Mouse (Mus musculus) adrenal gland, adult 2 months (tissue): ENCODE data around the gene Acr. TPM values are rescaled to one million over a fixed set of nuclear protein-coding genes. Genes with fewer than 3 reads are reported as not detected.

Experiments
- DNase-seq: peaks from one replicate; pipeline ENCODE4 v3.0.0; 2021
- polyA plus RNA-seq: library from polyadenylated mRNA; depleted of rRNA; stranded (reverse); fragments of >200 nt; gene quantifications from 2 replicates; pipeline ENCODE4 v1.2.3, GENCODE M21; 2012; rRNA removed
- total RNA-seq, 2 experiments: library from RNA; stranded (reverse); gene quantifications; 2 replicates each; pipeline ENCODE4 v1.2.3; 2021

Acr gene
- total and polyA plus RNA-seq, 3 experiments: 0.26 to 1.3 TPM; not detected in 1

DNA sequence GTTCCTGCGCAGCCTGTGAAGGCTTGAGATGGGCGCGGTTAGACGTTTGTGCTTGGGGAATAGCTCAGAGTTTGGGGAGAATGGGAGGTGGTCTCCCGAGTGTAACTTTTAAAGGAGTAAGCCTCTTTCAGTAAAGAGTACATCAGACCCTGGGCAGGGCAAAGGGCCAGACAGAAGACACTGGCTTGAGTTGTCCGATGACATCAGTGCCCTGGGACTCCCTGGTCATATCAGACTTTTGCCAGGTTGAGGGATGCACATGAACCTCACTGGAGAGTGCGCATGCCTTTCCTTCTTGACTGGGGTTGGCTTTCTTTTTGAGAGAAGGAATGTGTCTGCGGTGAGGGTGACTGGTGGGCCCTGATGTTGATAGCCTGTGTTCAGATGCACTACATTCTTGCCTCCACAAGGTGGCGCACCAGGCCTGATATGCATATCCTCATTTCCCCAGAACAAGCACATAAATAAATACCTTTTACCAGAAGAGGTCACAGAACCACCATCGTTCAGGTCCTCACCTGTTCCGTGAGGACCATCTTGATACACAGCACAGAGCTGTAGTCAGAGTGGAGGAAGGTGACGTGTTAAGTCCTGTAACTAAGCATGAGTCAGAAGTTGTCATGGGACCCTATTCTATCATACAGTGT is 54.3 kb downstream of the Acr start:
- peak; percentile 3 for DNase-seq

- no peak for DNase-seq
Measured at GRCm38 (mm10) chr15:89622959-89623625, 55.0 kb downstream of the Acr start.

GRCm38 (mm10) chr15:89623626-89623959 is 55.5 kb downstream of the Acr start:
- peak; percentile 8 for DNase-seq

Other genes starting within 250 kb of the Acr start
- gene Adm2, start 245.6 kb upstream of the Acr start, total RNA-seq: not detected
- 0.17 TPM in 1 of 2 replicates, not detected in the other for gene Adm2, start 245.6 kb upstream of the Acr start, polyA plus RNA-seq
- not detected for gene Miox, start 233.9 kb upstream of the Acr start, total RNA-seq
- gene Miox, start 233.9 kb upstream of the Acr start, polyA plus RNA-seq: 0.21 and 0.92 TPM in 2 replicates
- 10 to 100 TPM; 37.1 to 40.2 TPM for gene Lmf2, start 212.7 kb upstream of the Acr start, total RNA-seq
- gene Lmf2, start 212.7 kb upstream of the Acr start, polyA plus RNA-seq: 58.0 and 63.1 TPM in 2 replicates
- 10 to 100 TPM; 61.7 to 74.8 TPM for gene Ncaph2, start 212.6 kb upstream of the Acr start, total RNA-seq
- 101 and 102 TPM in 2 replicates for gene Ncaph2, start 212.6 kb upstream of the Acr start, polyA plus RNA-seq
- 10 to 100 TPM; 33.9 to 36.2 TPM for gene Sco2, start 194.5 kb upstream of the Acr start, total RNA-seq
- 68.5 and 73.3 TPM in 2 replicates for gene Sco2, start 194.5 kb upstream of the Acr start, polyA plus RNA-seq
- under 1 TPM in 1 of 2 experiments, not detected in 1; 0.26 TPM for gene Tymp, start 191.3 kb upstream of the Acr start, total RNA-seq
- 9.9 and 10.1 TPM in 2 replicates for gene Tymp, start 191.3 kb upstream of the Acr start, polyA plus RNA-seq
- gene Odf3b, start 189.0 kb upstream of the Acr start, total RNA-seq: under 1 TPM in 1 of 2 experiments, not detected in 1; 0.52 TPM
- 2.0 TPM in 2 replicates for gene Odf3b, start 189.0 kb upstream of the Acr start, polyA plus RNA-seq
- gene Klhdc7b, start 183.4 kb upstream of the Acr start, total RNA-seq: not detected
- gene Klhdc7b, start 183.4 kb upstream of the Acr start, polyA plus RNA-seq: not detected in 2 replicates
- gene Syce3, start 157.8 kb upstream of the Acr start, total RNA-seq: not detected
- gene Syce3, start 157.8 kb upstream of the Acr start, polyA plus RNA-seq: not detected in 2 replicates
- gene Cpt1b, start 142.5 kb upstream of the Acr start, total RNA-seq: 100 to 1,000 TPM; 139 to 200 TPM
- 116 and 120 TPM in 2 replicates for gene Cpt1b, start 142.5 kb upstream of the Acr start, polyA plus RNA-seq
- 1 to 10 TPM in 1 of 2 experiments, under 1 TPM in 1; 0.95 to 2.3 TPM for gene C730034F03Rik, start 138.7 kb upstream of the Acr start, total RNA-seq
- gene C730034F03Rik, start 138.7 kb upstream of the Acr start, polyA plus RNA-seq: 0.29 and 0.52 TPM in 2 replicates
- gene Gm44502, start 138.6 kb upstream of the Acr start, total RNA-seq: 1 to 10 TPM in 1 of 2 experiments, not detected in 1; 5.8 TPM
- gene Gm44502, start 138.6 kb upstream of the Acr start, polyA plus RNA-seq: 8.2 and 10.6 TPM in 2 replicates
- 10 to 100 TPM; 50.7 to 66.8 TPM for gene Chkb, start 138.4 kb upstream of the Acr start, total RNA-seq
- 39.4 and 52.6 TPM in 2 replicates for gene Chkb, start 138.4 kb upstream of the Acr start, polyA plus RNA-seq
- gene Mapk8ip2, start 114.4 kb upstream of the Acr start, total RNA-seq: 10 to 100 TPM in 1 of 2 experiments, 1 to 10 TPM in 1; 8.7 to 10.5 TPM
- gene Mapk8ip2, start 114.4 kb upstream of the Acr start, polyA plus RNA-seq: 4.4 and 7.1 TPM in 2 replicates
- gene Arsa, start 90.9 kb upstream of the Acr start, total RNA-seq: 10 to 100 TPM; 16.6 to 24.5 TPM
- 57.6 and 67.8 TPM in 2 replicates for gene Arsa, start 90.9 kb upstream of the Acr start, polyA plus RNA-seq
- gene Shank3, start 68.7 kb upstream of the Acr start, total RNA-seq: 10 to 100 TPM; 32.7 to 36.9 TPM
- 50.9 and 64.1 TPM in 2 replicates for gene Shank3, start 68.7 kb upstream of the Acr start, polyA plus RNA-seq
- 10 to 100 TPM in 1 of 2 experiments, 1 to 10 TPM in 1; 8.6 to 10.3 TPM for gene Rabl2, start 23.6 kb downstream of the Acr start, total RNA-seq
- gene Rabl2, start 23.6 kb downstream of the Acr start, polyA plus RNA-seq: 6.4 and 7.2 TPM in 2 replicates